Mouse (Mus musculus) small intestine, adult 2 months (tissue): Measurements from ENCODE around the gene Cib1. TPM values are rescaled to one million over a fixed set of nuclear protein-coding genes. Genes with fewer than 3 reads are reported as not detected.

Source experiments
- H3K27ac ChIP-seq: fragments of 200-500 bp; 2 replicates; pipeline ENCODE4 v1.5.1; 2012; ENCODE audit warnings: low read depth, low read length, control low read depth, inconsistent platforms; ENCODE audit not compliant: insufficient read depth
- H3K27me3 ChIP-seq: fragments of 200-500 bp; 2 replicates; pipeline ENCODE4 v1.6.1; 2012; ENCODE audit warnings: mild to moderate bottlenecking, moderate library complexity, low read length, inconsistent platforms; ENCODE audit not compliant: control insufficient read depth, insufficient read depth
- H3K36me3 ChIP-seq: fragments of 200-500 bp; 2 replicates; pipeline ENCODE4 v1.6.1; 2012; ENCODE audit warnings: mild to moderate bottlenecking, low read length, control low read depth, inconsistent platforms; ENCODE audit not compliant: control insufficient read depth, insufficient read depth
- H3K4me1 ChIP-seq: fragments of 200-500 bp; 2 replicates; pipeline ENCODE4 v1.6.1; 2012; ENCODE audit warnings: low read length, inconsistent platforms, mixed read lengths; ENCODE audit not compliant: control insufficient read depth, insufficient read depth, insufficient read length
- H3K4me3 ChIP-seq: fragments of 200-500 bp; 2 replicates; pipeline ENCODE4 v1.5.1; 2012; ENCODE audit warnings: low read depth, mild to moderate bottlenecking, control low read depth, inconsistent platforms, low read length, moderate library complexity
- CTCF ChIP-seq: fragments of 200-500 bp; IDR thresholded peaks from 2 replicates; pipeline ENCODE4 v1.5.1; 2012; ENCODE audit warnings: low read depth, mild to moderate bottlenecking, control low read depth, inconsistent platforms, low read length, moderate library complexity, mixed read lengths; ENCODE audit not compliant: insufficient replicate concordance, insufficient read length; ENCODE audit errors: extremely low read depth
- POLR2A ChIP-seq: fragments of 200-500 bp; IDR thresholded peaks from 2 replicates; pipeline ENCODE4 v1.6.1; 2012; ENCODE audit warnings: low read depth, mild to moderate bottlenecking, control low read depth, inconsistent platforms, low read length, moderate library complexity
- WGBS: fragments of 180-500 bp; shearing (Covaris S2); methylation state at CpG from one replicate; pipeline ENCODE4 v1.1.7; 2018; 5-methylcytosine and 5-hydroxymethylcytosine counted together
- polyA plus RNA-seq: library from polyadenylated mRNA; depleted of rRNA; stranded (reverse); fragments of >200 nt; gene quantifications from 2 replicates; pipeline ENCODE4 v1.2.3, GENCODE M21; 2012

Gene Cib1
- polyA plus RNA-seq, 1 experiment, result 530 TPM

- Histone ChIP-seq H3K4me1 (peaks cover 10% of the 10 kb centered on the region; the same call in 1 of the 2 replicates), H3K36me3 (no peaks in the 10 kb centered on the region), H3K27me3 (no peaks in the 10 kb centered on the region), H3K4me3 (no peak overlapping the region), H3K27ac (no peak overlapping the region)
- WGBS, result 80% methylated on average over 2 of the region's 2 CpGs
- TF ChIP-seq CTCF, result no peak
- TF ChIP-seq POLR2A, result no peak
Observed at GRCm38 (mm10) chr7:80255981-80256380, 23.4 kb upstream of the Cib1 start.

GRCm38 (mm10) chr7:80252886-80253285, 20.3 kb upstream of the Cib1 start:
- Histone ChIP-seq H3K27ac (no peak overlapping the region), H3K4me3 (no peak overlapping the region), H3K36me3 (no peaks in the 10 kb centered on the region), H3K4me1 (peaks cover 12% of the 10 kb centered on the region), H3K27me3 (no peaks in the 10 kb centered on the region)
- no peak for TF ChIP-seq CTCF
- no peak for TF ChIP-seq POLR2A
- WGBS, result 89% methylated on average over 11 of the region's 11 CpGs

DNA sequence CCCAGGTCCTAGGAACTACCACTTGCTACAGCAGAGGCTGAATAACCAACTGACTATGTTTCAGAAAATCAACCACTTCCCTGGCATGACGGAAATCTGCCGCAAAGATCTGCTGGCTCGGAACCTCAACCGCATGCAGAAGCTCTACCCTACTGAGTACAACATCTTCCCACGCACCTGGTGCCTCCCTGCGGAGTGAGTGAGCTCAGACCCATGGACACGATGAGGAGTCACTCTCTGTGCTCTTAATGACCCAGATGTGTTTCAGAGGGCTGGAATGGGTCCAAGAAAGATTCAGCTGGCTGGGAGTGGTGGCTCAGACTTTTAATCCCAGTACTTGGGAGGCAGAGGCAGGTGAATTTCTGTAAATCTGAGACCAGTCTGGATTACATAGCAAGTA, 19.8 kb upstream of the Cib1 start:
- TF ChIP-seq CTCF (no peak), POLR2A (no peak)
- Histone ChIP-seq H3K36me3 (no peaks in the 10 kb centered on the region), H3K27me3 (no peaks in the 10 kb centered on the region), H3K4me3 (no peak overlapping the region), H3K27ac (no peak overlapping the region), H3K4me1 (peaks cover 12% of the 10 kb centered on the region)
- WGBS, result 79% methylated on average over 7 of the region's 7 CpGs

GRCm38 (mm10) chr7:80246859-80247258, 14.2 kb upstream of the Cib1 start:
- TF ChIP-seq POLR2A (no peak), CTCF (no peak)
- WGBS, result 44% methylated on average over 7 of the region's 7 CpGs
- Histone ChIP-seq H3K4me1 (peaks cover 4% of the 10 kb centered on the region), H3K27me3 (no peaks in the 10 kb centered on the region), H3K27ac (no peak overlapping the region), H3K36me3 (no peaks in the 10 kb centered on the region), H3K4me3 (no peak overlapping the region)

DNA sequence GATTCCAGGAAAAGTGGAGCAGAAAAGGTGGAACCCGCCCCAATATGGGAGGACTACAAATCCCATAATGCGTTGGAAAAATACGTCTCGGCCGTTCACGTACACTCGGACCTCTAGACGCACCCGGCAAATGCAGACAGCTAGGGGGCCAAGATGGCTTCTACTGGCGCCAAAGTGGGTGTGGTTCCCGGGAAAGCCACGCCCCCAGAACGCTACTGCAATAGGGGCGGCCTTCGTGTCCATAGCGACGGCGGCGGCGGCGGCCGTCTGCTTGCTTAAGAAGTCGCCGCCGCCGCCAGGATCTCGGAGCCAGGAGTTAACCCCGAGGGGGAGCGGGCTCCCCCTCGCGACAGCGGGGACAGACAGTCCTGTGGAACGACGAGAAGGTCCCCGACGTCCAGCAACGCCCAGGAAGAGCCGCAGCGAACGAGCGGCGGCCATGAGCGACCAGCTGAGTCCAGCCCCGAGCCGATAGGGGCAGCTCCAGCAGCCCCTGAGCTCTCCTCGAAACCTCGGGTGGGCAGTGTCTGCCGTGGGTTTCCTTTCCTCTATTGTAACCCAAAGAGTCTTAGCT, 13.6 kb upstream of the Cib1 start, which contains the start of gene Ttll13:
Gene Ttll13, plus strand, starts transcription at position 229 of the 574 bp plus-strand sequence.
- Histone ChIP-seq H3K36me3 (no peaks in the 10 kb centered on the region), H3K4me3 (peak within 1 kb of the TSS; percentile 72), H3K4me1 (peaks cover 4% of the 10 kb centered on the region), H3K27ac (peak within 1 kb of the TSS; percentile 68), H3K27me3 (no peaks in the 10 kb centered on the region)
- TF ChIP-seq POLR2A, result peak; percentile 71
- TF ChIP-seq CTCF, result peak; percentile 39; the same call in 1 of the 2 replicates
- under 1% methylated on average over 48 of the region's 48 CpGs for WGBS

DNA sequence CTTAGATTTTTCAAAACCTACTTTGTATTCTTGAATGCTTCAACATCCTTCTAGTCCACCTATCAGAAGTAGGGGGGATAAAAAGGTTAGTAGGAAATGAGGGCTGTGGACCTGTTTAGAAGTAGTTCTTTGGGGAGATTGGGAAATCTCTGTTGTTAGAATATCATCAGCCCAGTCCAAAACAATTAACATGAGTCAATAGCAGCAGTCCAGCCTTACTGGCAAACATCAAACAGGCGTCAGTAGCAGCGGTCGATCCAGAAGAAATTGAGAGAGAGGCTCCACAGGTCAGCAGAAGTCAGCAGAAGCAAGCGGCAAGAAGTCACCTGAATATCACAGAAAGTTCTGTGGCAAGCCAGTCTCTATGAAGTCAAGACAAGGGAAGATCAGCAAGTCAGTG, 12.2 kb upstream of the Cib1 start:
- no peak overlapping the region for H3K27ac ChIP-seq
- H3K27me3 ChIP-seq, result no peaks in the 10 kb centered on the region
- H3K4me1 ChIP-seq, result peaks cover 1% of the 10 kb centered on the region
- TF ChIP-seq POLR2A (no peak), CTCF (no peak)
- WGBS, result 90% methylated on average over 4 of the region's 4 CpGs
- H3K4me3 ChIP-seq, result no peak overlapping the region
- H3K36me3 ChIP-seq, result peaks cover 9% of the 10 kb centered on the region

GRCm38 (mm10) chr7:80241661-80242060, 9.0 kb upstream of the Cib1 start:
- TF ChIP-seq CTCF, result no peak
- H3K27ac ChIP-seq, result peak overlapping the region; percentile 26; the same call in 1 of the 2 replicates
- WGBS, result 72% methylated on average over 4 of the region's 4 CpGs
- peaks cover 29% of the 10 kb centered on the region for H3K36me3 ChIP-seq
- no peaks in the 10 kb centered on the region for H3K27me3 ChIP-seq
- peaks cover 1% of the 10 kb centered on the region; the same call in 1 of the 2 replicates for H3K4me1 ChIP-seq
- H3K4me3 ChIP-seq, result no peak overlapping the region
